Mouse (Mus musculus) spleen, embryonic (tissue): ENCODE measurements around the gene Washc3.

Source experiments
- CTCF ChIA-PET: fragments of 350-600 bp; sonication (Branson Sonifier 250); formaldehyde crosslinking; loops from one replicate; lab custom pipeline; 2022; lab: Charles Lee

Washc3 gene

DNA sequence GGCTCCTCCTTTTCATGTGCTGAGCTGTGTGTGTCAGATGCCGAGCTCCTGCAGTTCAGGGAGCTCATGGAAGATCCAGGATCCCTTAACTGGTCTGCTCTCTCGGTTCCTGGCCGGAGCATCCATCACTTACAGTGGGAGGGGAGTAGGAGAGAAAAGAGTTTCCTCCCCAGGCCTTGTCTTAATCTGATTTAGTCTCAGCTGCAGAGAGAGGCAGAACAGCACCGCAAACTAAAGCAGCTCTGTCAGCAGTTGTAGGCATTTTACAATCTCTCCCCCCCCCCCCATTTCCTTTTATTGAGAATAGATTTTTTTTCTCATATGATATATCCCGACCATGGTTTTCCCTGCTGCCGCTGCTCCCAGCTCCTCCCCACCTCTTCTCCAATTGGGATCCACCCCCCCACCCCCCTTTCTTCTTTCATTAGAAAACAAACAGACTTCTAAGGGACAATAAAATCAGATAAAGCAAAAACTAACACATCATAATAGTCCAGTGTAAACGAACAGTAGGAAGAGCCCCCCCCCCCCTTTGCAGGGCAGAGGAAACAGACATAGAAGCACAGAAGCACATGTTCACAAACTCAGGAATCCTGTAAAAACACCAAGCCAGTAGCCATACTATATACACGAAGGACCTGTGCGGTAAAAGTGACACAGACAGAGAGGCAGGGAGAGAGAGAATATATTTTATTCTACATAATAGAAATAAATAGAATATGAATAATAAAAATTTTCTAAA is 51.4 kb downstream of the Washc3 start:
- CTCF ChIA-PET = no interaction called here

DNA sequence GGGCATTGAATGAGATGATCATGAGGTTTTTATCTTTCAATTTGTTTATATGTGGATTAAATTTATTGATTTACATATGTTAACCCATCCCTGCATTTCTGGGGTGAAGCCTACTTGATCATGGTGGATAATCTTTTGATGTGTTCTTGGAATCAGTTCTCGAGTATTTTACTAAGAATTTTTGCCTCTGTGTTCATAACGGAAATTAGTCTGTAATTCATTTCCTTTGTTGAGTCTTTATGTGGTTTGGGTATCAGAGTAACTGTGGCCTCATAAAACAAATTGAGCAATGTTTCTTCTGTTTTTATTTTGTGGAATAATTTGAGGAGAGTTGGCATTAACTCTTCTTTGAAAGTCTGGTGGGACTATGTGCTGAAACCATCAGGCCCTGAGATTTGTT is 54.7 kb downstream of the Washc3 start:
- CTCF ChIA-PET = no interaction called here

DNA sequence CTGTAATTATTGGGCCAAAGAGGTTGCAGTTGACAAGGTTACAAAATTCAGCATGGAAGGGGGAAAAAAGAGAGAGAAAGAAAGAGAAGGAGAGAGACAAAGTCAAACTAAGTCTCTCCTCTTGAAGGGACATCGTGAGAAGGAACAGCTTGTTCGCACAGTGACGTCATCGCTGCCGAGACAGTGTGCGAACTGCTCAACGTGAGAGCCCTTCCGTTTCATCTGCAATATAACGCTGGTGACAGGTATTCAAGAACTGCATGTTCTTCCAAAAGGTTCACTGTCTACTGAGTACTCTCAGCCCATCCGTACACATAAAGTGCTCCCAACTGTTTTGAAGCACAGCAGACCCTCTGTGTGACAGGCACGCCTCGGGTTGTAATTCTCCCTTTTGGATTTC is 59.4 kb downstream of the Washc3 start:
- CTCF ChIA-PET = interaction anchor here (0.7 kb wide), 1 partner anchor 14 kb away, joined by 4 read pairs; no protein-coding TSS in a partner anchor

DNA sequence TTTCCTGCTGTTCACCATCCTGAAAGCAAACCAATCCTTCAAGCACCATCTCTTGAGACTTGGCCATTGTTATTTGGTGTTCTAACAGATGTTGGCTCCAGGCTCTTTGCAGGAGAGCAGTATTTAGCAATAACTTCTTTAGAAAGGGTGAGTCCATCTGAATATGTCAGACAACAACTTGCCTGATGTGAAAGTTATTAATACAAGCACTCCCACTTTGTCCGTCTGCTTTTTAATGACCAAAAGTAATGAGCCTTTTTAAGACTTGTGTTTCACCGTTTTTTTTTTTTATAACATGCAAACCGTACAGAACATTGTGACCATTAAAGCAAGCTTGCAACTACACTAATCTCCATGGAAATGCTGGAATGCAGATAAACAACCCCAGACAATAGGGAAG is 60.3 kb downstream of the Washc3 start:
- CTCF ChIA-PET = no interaction called here

DNA sequence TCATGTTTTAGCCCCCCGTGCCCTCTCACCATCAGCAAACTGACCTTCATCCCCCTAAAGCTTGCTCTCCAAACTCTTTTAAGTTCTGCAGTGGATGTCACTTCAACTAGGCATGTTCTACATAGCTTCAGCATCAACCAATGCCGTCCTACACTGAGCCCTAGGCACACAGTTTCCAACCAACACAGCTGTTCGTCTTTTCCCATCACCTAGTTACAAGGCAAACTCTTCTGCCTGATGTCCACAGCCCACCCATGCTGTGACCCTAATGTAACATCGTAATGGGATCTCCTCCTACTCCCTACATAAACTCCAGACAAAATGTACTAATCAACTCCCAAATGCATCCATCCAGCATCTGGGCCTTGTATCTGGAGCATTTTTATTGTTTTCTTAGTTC is 62.5 kb downstream of the Washc3 start:
- CTCF ChIA-PET = no interaction called here

DNA sequence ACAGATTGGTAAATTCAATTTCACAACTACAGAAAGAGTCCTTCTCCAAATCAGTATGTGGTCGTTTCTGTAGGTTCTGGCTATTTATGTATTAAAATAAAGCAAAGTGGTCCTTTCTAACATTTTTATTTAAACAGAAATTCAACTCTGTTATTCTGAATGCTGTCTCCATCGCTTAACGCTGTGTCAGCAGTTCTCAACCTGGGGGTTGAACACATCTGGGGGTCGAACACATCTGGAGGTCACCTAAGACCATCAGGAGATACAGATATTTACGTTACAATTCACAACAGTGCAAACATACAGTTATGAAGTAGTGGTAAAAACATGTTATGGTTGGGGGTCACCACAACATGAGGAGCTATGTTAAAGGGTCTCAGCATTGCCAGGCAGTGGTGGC is 73.2 kb downstream of the Washc3 start:
- CTCF ChIA-PET = interaction anchor here (0.6 kb wide), 1 partner anchor 14 kb away, joined by 4 read pairs; no protein-coding TSS in a partner anchor

DNA sequence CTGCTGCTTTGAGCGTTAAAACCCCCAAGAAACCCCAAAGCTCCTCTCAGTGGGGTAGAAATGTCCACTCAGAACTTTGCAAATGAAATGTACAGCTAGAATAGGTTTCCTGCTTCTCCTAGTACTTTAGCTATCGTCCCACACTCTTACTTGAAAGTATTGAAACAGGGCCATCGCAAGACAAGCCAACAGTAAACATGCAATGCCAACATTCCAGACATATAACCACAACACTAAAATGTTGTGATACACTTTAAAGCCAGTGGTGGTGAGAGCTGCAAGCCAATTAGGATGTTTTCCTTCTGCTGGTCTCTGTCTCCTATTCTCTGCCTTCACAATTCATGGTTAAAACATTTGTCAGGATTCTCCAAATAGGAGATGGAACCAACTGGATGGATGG is 80.8 kb downstream of the Washc3 start:
- CTCF ChIA-PET = interaction anchor here (0.6 kb wide), 1 partner anchor 26 kb away, joined by 4 read pairs; no protein-coding TSS in a partner anchor

DNA sequence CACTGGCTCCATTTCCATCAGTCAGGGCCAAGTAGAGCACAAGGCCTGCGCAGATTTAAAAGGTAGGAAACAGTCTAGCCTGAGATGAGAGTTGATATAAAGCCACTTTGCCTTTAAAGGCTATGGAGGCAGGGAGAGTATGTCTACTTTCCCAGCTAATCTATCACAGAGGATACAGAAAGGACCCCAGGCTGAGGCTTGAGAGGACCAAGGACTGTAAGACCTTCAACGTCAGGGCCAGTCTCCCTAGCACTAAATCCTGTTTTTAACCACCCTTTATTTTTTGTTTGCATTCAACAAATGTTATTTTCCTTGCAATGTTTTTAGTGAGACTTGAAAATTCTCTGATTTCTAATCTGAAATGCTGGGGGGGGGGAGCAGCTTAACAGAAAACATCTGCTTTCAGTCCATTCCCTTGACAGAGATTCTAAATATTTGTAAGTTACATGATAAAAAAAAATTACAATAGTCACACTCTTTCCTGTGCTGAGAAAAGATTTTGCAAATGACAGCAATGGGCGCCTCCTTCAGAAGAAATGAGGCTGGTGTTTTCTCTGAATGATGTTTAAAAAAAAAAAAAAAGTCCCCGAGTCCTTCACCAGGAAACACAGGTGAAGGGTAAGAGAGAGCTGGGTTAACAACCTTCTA is 83.6 kb downstream of the Washc3 start:
- CTCF ChIA-PET = no interaction called here

DNA sequence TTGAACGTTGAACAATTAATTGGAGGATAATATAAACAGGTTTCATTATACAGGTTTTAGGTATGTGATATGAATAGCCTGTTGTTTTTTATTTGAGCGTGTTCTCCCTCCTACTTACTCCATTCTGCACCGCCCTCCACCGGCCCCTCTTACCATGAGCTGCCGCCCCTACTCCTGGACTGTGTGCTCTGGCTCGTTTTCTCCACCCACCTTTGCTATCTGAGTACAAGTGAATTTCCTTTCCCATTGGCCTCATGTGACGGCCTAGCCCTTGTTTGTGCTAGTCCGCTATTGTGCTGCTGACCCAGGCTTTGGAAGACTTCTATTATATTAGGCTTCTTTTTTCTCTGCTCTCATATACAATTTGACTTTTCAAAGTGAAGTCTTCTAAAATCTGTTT is 86.4 kb downstream of the Washc3 start:
- CTCF ChIA-PET = no interaction called here

DNA sequence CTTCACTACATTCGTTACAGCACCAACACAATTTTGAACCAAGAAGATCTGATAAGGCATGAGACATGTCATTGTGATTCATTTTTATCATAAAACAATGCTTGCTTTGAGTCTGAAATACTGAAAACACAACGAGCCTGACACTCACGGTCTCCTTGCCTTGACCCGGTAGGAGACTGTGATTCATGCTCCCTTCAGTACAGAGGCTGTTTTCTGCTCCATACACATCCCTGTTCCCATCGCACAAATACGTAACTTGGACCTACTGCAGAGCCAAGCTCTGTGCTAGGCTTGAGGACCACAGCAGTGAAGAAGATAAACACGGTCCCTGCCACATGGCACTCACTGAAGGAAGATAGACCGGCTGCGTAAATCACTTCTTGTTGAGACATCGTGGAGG is 87.2 kb downstream of the Washc3 start:
- CTCF ChIA-PET = no interaction called here

DNA sequence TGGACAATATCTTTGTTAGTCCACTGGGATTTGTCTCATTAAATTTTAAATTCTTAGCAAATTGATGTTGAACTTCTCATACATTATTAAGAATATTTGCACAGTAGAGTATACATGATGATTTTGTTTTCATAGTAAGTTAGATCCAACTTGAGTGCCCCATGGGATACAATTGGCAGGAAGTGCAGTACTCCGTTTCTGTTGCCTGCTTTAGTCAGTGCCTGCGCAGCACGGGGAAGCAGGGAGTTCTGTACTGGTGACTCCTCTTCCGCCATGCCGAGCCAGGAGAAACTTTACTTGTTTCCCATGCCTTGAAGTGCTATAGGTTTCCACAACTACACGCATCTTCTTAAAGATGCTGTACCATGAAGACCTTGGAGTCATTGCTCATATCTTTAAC is 94.2 kb downstream of the Washc3 start:
- CTCF ChIA-PET = no interaction called here
